Mouse (Mus musculus) brain, adult 10 weeks (tissue): Measurements from ENCODE around the gene Dll3. TPM values are rescaled to one million over a fixed set of nuclear protein-coding genes. Genes with fewer than 3 reads are reported as not detected.

Experiments used
- polyA plus RNA-seq: library from polyadenylated mRNA; stranded (reverse); fragments of 350-450 nt; fragmentation: Illumina TruSeq; extraction: RNeasy Lipid Tissue Mini Kit (QIAGEN cat#74804); gene quantifications from one replicate; pipeline ENCODE4 v1.2.3, GENCODE M21; 2015; ENCODE audit warnings: low read depth, low replicate concordance

Gene Dll3
- polyA plus RNA-seq = 1.0 TPM

DNA sequence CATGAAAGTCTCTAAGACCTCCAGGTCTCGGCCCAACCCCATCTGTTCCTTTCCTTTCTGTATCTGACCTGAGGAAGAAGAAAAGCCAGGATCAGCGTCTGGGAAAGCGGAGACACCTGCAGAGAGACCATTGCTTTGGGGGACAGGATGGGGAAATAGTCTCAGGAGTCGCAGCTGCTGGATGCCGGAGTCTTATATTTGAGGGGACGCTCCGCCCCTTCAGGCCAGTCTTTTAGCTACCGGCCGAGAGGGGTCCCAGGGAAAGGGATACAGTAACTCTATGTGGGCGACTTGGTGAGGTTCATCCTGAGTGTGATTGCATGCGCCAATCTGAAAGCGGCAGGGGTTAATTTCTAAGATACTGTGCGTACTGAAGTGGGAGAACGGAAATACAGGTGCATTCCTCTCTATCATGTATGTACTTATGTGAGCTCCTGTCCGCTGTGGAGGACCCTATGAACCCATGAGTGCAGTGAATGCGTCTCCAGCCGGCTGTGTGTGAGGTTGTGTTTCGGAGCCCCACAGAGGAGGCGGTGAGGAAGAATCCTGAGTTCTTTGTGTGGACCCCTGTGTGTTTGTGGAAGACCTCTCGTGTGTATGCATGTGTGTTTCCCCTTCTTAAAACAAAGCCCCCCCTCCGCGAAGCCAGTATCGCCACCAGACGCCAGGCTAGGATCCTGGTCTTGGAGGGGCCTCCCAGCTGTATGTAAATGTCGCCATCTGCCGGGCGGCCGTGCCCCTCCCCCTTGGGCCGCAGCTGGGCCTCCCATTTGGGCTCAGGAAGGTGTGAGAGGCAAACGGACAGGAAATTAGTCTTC, at the start of gene Dll3:
Dll3 (minus strand) TSS at position 623 of the 818 bp plus-strand sequence.

DNA sequence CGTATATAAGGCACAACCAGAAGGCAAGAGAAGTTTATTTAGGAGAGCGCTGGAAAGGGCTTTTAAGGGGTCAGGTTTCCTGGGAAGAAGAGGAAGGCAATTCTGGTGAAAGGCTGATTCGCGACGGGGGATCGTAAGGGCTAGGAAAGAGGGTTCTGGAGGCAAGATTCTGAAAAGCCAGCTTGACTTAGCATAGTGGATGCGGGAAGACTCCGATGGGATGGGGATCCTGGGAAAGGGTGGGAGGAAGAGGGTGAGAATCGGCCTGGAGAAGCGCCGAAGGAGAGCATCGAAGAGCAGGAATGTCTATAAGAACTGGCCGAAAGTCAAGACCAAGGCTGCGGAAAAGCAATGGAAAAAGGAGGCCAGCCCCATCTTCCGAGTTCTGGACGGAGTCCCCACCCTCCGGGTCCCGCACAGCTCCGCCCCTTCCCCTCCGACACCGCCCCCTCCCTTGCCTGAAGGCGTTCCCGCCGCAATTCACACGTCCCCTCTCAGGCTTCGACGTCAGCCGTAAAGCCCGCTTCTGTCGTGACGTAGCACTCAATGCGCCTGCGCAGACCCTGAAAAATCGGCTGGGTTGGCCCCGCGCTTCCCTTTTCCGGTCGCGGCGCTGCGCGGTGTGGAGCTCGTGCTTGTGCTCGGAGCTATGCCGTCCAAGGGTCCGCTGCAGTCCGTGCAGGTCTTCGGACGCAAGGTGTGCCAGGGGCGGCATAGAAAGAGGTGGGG, 48.3 kb upstream of the Dll3 start, which contains the start of gene Rps16:
Rps16 (plus strand) TSS at position 498 of the 729 bp plus-strand sequence.

DNA sequence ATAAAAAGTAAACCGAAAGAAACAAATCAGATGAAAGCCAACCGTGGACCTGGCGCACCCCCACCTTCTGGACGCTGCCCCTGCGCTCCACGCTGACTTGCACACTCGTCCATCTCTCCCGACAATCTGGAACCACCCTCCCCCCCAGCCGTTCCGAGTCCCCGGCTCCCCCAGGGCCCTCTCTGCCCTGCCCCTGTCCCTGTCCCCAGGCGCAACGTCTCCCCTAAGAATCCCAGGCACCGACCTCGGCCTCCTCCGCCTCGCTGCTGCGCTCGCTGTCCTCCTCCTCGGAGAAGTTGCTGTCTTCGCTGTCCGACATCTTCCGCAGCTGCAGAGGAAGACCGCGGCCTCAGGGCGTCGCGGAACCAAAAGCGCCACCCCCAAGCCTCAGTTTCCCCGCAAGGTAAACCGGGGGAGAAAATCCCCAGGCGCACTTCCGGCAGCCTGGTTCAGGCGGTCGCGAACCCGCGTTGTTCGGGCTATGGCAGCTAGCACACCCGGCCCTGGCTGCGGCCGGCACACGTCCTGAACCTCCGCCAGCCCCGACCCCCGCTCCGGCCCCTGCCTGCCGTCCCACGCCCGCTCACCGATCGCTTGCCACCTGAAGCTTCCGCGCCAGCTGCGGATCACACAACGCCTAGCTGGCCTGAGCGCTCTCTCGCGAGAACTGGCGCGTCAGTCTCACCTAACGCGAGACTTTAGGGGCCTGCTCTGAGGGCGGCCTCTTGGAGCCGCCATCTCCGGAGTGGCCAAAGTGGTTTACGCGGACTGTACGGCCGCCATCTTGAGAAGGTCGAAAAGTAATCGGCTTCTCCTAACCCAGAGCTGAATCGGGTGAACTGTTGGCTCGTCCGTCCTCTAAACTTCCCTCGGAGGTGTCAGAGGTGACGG, 36.3 kb upstream of the Dll3 start, which contains the start of gene Supt5:
Supt5 (minus strand) TSS at position 639 of the 891 bp plus-strand sequence.

DNA sequence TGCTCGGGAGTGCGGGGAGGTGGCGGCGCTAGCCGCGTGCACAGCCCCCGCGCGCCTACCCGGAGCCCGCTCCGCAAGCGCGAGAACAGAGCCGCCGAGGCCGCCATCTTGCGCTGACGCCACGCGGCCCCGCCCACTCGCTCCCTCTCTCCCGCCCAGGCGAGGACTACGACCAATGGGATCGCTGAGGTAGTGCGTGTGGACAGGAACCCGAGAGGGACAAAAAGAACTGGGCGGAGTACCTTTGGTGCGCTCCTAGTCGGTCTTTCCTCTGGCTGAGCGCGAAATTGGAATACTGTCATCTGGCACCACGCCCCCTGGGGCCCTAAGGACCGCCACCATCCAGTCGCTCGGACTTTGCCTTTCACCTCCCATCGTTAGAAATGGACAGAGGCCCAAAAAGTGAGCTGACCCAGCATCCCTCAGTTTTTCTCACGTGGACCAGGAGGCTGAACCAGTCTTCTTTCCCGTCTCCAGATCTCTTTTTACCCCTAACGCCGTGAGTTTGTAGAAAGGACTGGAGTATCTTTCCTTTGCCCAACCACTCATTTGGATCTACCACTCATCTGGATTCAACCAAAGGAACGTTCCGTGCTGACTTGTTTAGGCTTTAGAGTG, 10.0 kb upstream of the Dll3 start, which contains the start of gene Timm50:
Timm50 (minus strand) TSS at position 147 of the 618 bp plus-strand sequence.

DNA sequence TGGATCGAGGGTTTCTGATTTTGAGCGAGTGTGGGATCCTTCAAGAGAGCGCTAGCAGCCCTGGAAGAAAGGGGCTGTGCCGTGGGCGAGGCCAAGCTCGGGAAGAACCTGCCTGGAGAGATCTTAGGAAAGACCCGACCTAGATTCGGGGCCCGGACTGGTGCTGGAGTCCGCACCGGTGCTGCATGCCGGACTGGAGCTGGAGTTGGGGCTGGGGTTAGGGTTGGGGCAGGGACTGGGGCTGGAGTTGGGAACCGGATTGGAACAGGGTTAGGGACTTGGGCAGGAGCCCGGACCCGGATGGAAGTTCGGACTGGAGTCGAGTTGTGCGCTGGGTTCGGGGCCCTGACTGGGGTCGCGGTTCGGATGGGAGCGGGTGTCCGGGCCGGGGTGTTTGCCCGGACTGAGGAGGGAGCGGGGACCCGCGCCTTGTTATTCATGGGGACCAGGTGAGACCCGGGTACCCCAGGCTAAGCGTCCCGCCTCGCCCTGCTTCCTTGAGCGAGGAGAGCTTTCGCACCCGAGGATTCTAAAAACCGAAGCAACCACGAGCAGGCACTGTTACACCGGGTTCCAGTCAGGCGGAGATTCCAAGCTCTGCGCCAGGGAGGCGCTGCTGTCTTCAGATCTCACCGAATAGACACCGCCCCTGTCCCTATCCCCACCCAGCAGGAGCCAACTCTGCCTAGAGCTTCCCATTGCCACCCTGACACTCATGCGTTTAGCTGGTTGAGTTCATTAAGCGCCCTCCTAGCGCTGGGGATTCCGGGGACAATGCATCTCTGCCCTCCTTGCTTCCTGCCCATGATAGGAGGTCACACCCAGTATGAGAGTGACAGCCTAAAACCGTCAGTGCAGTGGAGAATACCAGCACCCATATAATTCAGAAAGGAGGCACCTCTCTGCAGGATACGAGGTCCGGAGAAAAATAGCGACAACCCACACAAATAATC, 11.1 kb downstream of the Dll3 start, which contains the start of gene Selenov:
Selenov (minus strand) TSS at position 549 of the 953 bp plus-strand sequence.

DNA sequence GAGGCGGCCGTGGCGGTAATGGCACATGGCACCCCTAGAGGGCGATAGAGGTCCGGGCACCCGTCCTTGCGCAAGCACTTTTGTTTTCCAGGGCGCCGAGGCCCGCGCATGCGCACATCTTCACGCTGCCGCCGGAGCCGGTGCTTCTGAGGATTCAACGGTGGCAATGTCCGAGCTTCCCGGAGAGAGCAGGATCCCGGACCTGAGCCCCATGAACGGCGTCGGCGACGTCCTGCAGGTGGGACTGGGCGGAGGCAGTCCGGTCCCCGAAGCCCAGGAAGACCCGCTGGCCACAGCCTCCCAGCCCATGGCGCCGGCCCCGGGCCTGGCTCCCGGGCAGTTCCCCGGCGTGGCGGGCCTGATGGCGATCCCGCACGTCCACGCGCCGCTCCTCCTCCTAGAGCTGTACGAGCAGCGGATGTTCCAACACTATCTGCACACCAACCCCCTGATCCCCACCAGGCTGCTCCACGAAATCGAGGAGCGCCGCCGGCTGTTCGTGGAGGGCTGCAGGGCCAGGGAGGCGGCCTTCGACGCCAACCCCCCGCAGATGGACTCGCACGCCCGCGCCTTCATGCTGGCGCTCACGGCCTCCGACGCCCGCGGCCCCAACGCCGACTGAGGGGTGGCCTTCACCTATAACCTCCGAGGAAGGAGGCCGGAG, 24.3 kb downstream of the Dll3 start, which contains the start of gene Eid2b:
Eid2b (plus strand) TSS at position 125 of the 664 bp plus-strand sequence.

DNA sequence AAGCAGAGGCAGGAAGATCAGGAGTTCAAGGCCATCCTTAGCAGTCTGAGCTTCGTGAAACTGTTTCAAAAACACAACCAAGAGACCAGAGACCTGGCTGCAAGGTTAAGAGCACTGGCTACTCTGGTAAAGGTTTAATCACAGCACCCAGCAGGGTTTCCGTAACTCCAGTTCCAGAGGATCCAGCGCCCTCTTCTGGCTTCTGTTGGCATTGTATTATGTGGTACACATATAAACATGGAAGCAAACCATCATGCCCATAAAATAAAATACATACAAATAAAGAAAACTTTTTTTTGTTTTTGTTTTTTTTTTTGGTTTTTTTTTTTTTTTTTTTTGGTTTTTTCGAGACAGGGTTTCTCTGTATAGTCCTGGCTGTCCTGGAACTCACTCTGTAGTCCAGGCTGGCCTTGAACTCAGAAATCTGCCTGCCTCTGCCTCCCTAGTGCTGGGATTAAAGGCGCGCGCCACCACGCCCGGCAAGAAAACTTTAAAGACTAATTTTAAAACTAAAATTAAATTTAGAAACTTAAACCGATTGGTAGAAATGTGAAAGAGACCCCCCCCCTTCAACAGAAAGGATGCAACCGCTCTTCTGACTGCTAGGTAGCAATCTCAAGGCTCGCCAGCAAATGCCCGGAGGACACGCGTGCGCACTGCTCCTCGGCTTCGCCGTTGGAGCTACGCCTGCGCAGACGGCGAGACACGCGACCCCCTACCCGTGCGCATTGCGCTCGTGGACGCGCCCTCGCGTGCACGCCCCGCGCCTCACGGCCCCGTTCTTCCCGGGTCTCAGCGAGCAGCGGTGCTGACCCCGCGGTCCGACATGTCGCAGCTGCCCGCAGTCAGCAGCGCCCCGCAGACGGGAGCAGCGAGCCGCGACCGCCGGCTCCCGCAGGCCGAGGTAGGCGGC, 34.7 kb downstream of the Dll3 start, which contains the start of gene Eid2:
Eid2 (plus strand) TSS at position 753 of the 913 bp plus-strand sequence.

Other genes with a start within 250 kb of the Dll3 start
- gene Fcgbp, start 231.0 kb downstream of the Dll3 start, polyA plus RNA-seq = 0.06 TPM
- 0.04 TPM for gene 9530053A07Rik, start 172.8 kb downstream of the Dll3 start, polyA plus RNA-seq
- gene Fbl, start 132.5 kb downstream of the Dll3 start, polyA plus RNA-seq = 60.8 TPM
- gene Dyrk1b, start 122.8 kb downstream of the Dll3 start, polyA plus RNA-seq = 17.0 TPM
- gene Eid2, start 34.4 kb downstream of the Dll3 start, polyA plus RNA-seq = 47.8 TPM
- 25.0 TPM for gene Eid2b, start 24.5 kb downstream of the Dll3 start, polyA plus RNA-seq
- 0.74 TPM for gene Selenov, start 11.1 kb downstream of the Dll3 start, polyA plus RNA-seq
- gene Timm50, start 9.8 kb upstream of the Dll3 start, polyA plus RNA-seq = 48.9 TPM
- 94.6 TPM for gene Supt5, start 36.5 kb upstream of the Dll3 start, polyA plus RNA-seq
- gene Rps16, start 48.4 kb upstream of the Dll3 start, polyA plus RNA-seq = 704 TPM
- gene Plekhg2, start 70.4 kb upstream of the Dll3 start, polyA plus RNA-seq = 4.3 TPM
- gene Zfp36, start 78.0 kb upstream of the Dll3 start, polyA plus RNA-seq = 2.7 TPM
- 31.3 TPM for gene Med29, start 90.5 kb upstream of the Dll3 start, polyA plus RNA-seq
- gene Paf1, start 90.7 kb upstream of the Dll3 start, polyA plus RNA-seq = 102 TPM
- 4.6 TPM for gene Gmfg, start 135.2 kb upstream of the Dll3 start, polyA plus RNA-seq
- 38.2 TPM for gene Lrfn1, start 149.7 kb upstream of the Dll3 start, polyA plus RNA-seq
- not detected for gene Ifnl2, start 208.2 kb upstream of the Dll3 start, polyA plus RNA-seq
- not detected for gene Ifnl3, start 220.6 kb upstream of the Dll3 start, polyA plus RNA-seq
- gene Sycn, start 238.6 kb upstream of the Dll3 start, polyA plus RNA-seq = not detected
- gene Nccrp1, start 245.0 kb upstream of the Dll3 start, polyA plus RNA-seq = not detected